Comparison of ENCODE assay signal across 21 mouse cellular contexts in genomic region chr2:167329478-167330262, GRCm38 (mm10). TPM values are rescaled to one million over a fixed set of nuclear protein-coding genes. Genes with fewer than 3 reads are reported as not detected.
DNase-seq lines count a peak whose midpoint lies in the region; ATAC-seq and TF ChIP-seq lines count a peak whose summit lies in the region.
"Had no signal": no experiment of that assay in that cellular context is flagged by ENCODE, and none has a peak within 500 bp of the region (broad histone marks: within the 10 kb centered on the region; RNA-seq: fewer than 3 reads in every experiment).

No protein-coding gene starts in this region.

- no peak for TF ChIP-seq CTCF in cerebellum, adult 2 months (IDR thresholded peaks at IDR 0.05; ENCODE audit: borderline replicate concordance, insufficient read depth, low read depth, low read length)
- no peak for TF ChIP-seq CTCF in liver, adult 2 months (IDR thresholded peaks at IDR 0.05; ENCODE audit: low read depth, low read length)

- TF ChIP-seq POLR2A in cerebellum, adult 2 months (IDR thresholded peaks at IDR 0.05; ENCODE audit: borderline replicate concordance, insufficient read depth, low read length) = no peak
- no peak for TF ChIP-seq POLR2A in liver, adult 2 months (IDR thresholded peaks at IDR 0.05; ENCODE audit: extremely low read depth, insufficient read depth, low read length)

- peaks cover 61% of the 10 kb centered on the region for H3K4me1 ChIP-seq in cerebellum, adult 2 months (ENCODE audit: control insufficient read depth, insufficient read depth, low read length)
- H3K4me1 ChIP-seq in liver, adult 2 months (ENCODE audit: control insufficient read depth, insufficient read depth, low read length) = peaks cover 68% of the 10 kb centered on the region
- peaks cover 22% of the 10 kb centered on the region for H3K4me1 ChIP-seq in liver, embryonic 11.5 days (replicated peaks; ENCODE audit: control insufficient read depth, insufficient read depth, low read length)
- peaks cover 69% of the 10 kb centered on the region for H3K4me1 ChIP-seq in neural tube, embryonic 13.5 days (replicated peaks)
- H3K4me1 ChIP-seq in midbrain, embryonic 13.5 days (replicated peaks) = peaks cover 40% of the 10 kb centered on the region

- H3K27me3 ChIP-seq in cerebellum, adult 2 months (ENCODE audit: control insufficient read depth, insufficient read depth, low read length) = no peaks in the 10 kb centered on the region
- H3K27me3 ChIP-seq in liver, adult 2 months (ENCODE audit: control insufficient read depth, insufficient read depth, low read length) = no peaks in the 10 kb centered on the region
- H3K27me3 ChIP-seq in liver, embryonic 11.5 days (replicated peaks; ENCODE audit: control insufficient read depth, insufficient read depth, low read length) = no peaks in the 10 kb centered on the region
- H3K27me3 ChIP-seq in neural tube, embryonic 13.5 days = no peaks in the 10 kb centered on the region
- no peaks in the 10 kb centered on the region for H3K27me3 ChIP-seq in midbrain, embryonic 13.5 days
- H3K27me3 ChIP-seq: embryonic facial prominence, embryonic 13.5 days; forebrain, embryonic 13.5 days; hindbrain, embryonic 13.5 days; liver, embryonic 15.5 days; lung, embryonic 15.5 days had no signal

- H3K4me3 ChIP-seq in cerebellum, adult 2 months (replicated peaks; ENCODE audit: insufficient read depth, low read depth, low read length) = no peak overlapping the region
- H3K4me3 ChIP-seq in liver, adult 2 months (ENCODE audit: insufficient read depth, low read depth, low read length) = no peak overlapping the region
- no peak overlapping the region for H3K4me3 ChIP-seq in liver, embryonic 11.5 days (ENCODE audit: low read depth, low read length)
- H3K4me3 ChIP-seq in neural tube, embryonic 13.5 days = no peak overlapping the region
- H3K4me3 ChIP-seq in midbrain, embryonic 13.5 days (replicated peaks) = no peak overlapping the region
- H3K4me3 ChIP-seq: embryonic facial prominence, embryonic 13.5 days; erythroblast, embryonic 14.5 days; forebrain, embryonic 13.5 days; hindbrain, embryonic 13.5 days; liver, embryonic 15.5 days; lung, embryonic 15.5 days; megakaryocyte, embryonic 14.5 days had no signal

- ATAC-seq in cerebellum, adult (ENCODE audit: insufficient number of reproducible peaks, low FRiP score, low TSS enrichment) = no peak
- no peak for ATAC-seq in liver, embryonic 11.5 days (replicated peaks; ENCODE audit: low FRiP score)
- no peak for ATAC-seq in neural tube, embryonic 13.5 days (ENCODE audit: low read depth)
- no peak for ATAC-seq in midbrain, embryonic 13.5 days
- ATAC-seq: forebrain, embryonic 13.5 days; midbrain, embryonic 16.5 days had no signal

- no peaks in the 10 kb centered on the region for H3K36me3 ChIP-seq in liver, adult 2 months (ENCODE audit: control insufficient read depth, insufficient read depth, low read length)
- H3K36me3 ChIP-seq in liver, embryonic 11.5 days (ENCODE audit: control insufficient read depth, insufficient read depth, low read length) = no peaks in the 10 kb centered on the region
- H3K36me3 ChIP-seq in neural tube, embryonic 13.5 days = no peaks in the 10 kb centered on the region
- no peaks in the 10 kb centered on the region for H3K36me3 ChIP-seq in midbrain, embryonic 13.5 days
- H3K36me3 ChIP-seq: embryonic facial prominence, embryonic 13.5 days; hindbrain, embryonic 13.5 days; liver, embryonic 15.5 days; lung, embryonic 15.5 days had no signal

- 87% methylated on average over 9 of the region's 9 CpGs for WGBS in cerebellum, adult 2 months
- 67% methylated on average over 9 of the region's 9 CpGs for WGBS in liver, adult 2 months
- 89% methylated on average over 9 of the region's 9 CpGs for WGBS in liver, embryonic 11.5 days
- WGBS in neural tube, embryonic 13.5 days = 91% methylated on average over 9 of the region's 9 CpGs
- WGBS in midbrain, embryonic 13.5 days = 96% methylated on average over 9 of the region's 9 CpGs

- no peaks in the 10 kb centered on the region for H3K9me3 ChIP-seq in liver, embryonic 11.5 days (ENCODE audit: control insufficient read depth, low read length)
- no peaks in the 10 kb centered on the region for H3K9me3 ChIP-seq in neural tube, embryonic 13.5 days
- H3K9me3 ChIP-seq in midbrain, embryonic 13.5 days = no peaks in the 10 kb centered on the region
- H3K9me3 ChIP-seq: embryonic facial prominence, embryonic 13.5 days; forebrain, embryonic 13.5 days; hindbrain, embryonic 13.5 days; liver, embryonic 15.5 days; lung, embryonic 15.5 days; megakaryocyte, embryonic 14.5 days had no signal

- H3K9ac ChIP-seq in liver, adult 2 months (ENCODE audit: low read depth, low read length) = no peak overlapping the region
- no peak overlapping the region for H3K9ac ChIP-seq in liver, embryonic 11.5 days (ENCODE audit: low read depth, low read length)
- H3K9ac ChIP-seq in neural tube, embryonic 13.5 days = peak overlapping the region; percentile 13; the same call in 1 of the 2 replicates
- H3K9ac ChIP-seq in midbrain, embryonic 13.5 days (replicated peaks) = no peak overlapping the region
- H3K9ac ChIP-seq: embryonic facial prominence, embryonic 13.5 days; forebrain, embryonic 13.5 days; hindbrain, embryonic 13.5 days; liver, embryonic 15.5 days; lung, embryonic 15.5 days had no signal

- no peak for DNase-seq in cerebellum, adult 2 months
- DNase-seq in liver, adult 2 months (ENCODE audit: extremely low read depth, low read depth, low spot score) = peak; percentile 89
- DNase-seq in liver, embryonic 11.5 days (ENCODE audit: low spot score) = no peak
- DNase-seq in adipocyte (ENCODE audit: low spot score) (peak; percentile 40), MN1 (ENCODE audit: low spot score) (no peak)
- DNase-seq: adrenal gland, postnatal 36 days; kidney, adult 8-10 months; kidney, postnatal 10 days; lung, postnatal 36 days; thymus, postnatal 25 days had no signal

- H3K27ac ChIP-seq in cerebellum, adult 2 months (ENCODE audit: insufficient read depth, low read length) = peak overlapping the region; percentile 41
- peak overlapping the region; percentile 79 for H3K27ac ChIP-seq in liver, adult 2 months (replicated peaks; ENCODE audit: insufficient read depth, low read depth, low read length)
- no peak overlapping the region for H3K27ac ChIP-seq in liver, embryonic 11.5 days (ENCODE audit: low read depth, low read length)
- H3K27ac ChIP-seq in neural tube, embryonic 13.5 days (replicated peaks) = no peak overlapping the region; the same call in 1 of the 2 replicates
- H3K27ac ChIP-seq in midbrain, embryonic 13.5 days = no peak overlapping the region
- H3K27ac ChIP-seq: embryonic facial prominence, embryonic 13.5 days; forebrain, embryonic 13.5 days; liver, embryonic 15.5 days; lung, embryonic 15.5 days had no signal

- H3K4me2 ChIP-seq in liver, embryonic 11.5 days = no peak overlapping the region
- H3K4me2 ChIP-seq in neural tube, embryonic 13.5 days = no peak overlapping the region
- no peak overlapping the region for H3K4me2 ChIP-seq in midbrain, embryonic 13.5 days (replicated peaks)
- H3K4me2 ChIP-seq: embryonic facial prominence, embryonic 13.5 days; forebrain, embryonic 13.5 days; hindbrain, embryonic 13.5 days; liver, embryonic 15.5 days; lung, embryonic 15.5 days had no signal

- H3K79me2 ChIP-seq in liver, adult 2 months (ENCODE audit: control insufficient read depth, insufficient read depth, low read length) = peaks cover 54% of the 10 kb centered on the region

RNA-seq across cellular contexts. Expression of gene B4galt5, which starts 19.3 kb away (rescaled TPM):
- polyA plus RNA-seq in cerebellum, adult 2 months (2012; rRNA removed) = 53.5 and 59.4 TPM in 2 replicates
- total RNA-seq in liver, adult 2 months (2014; rRNA removed) = 8.1 and 17.7 TPM in 2 replicates
- polyA plus RNA-seq in liver, adult 2 months (2012; rRNA removed) = 14.9 and 15.7 TPM in 2 replicates
- polyA plus RNA-seq in liver, embryonic 11.5 days (2014; fragmentation: Nextera tagmentation; extraction: Ambion mirVana) = 8.0 and 11.8 TPM in 2 replicates
- 21.6 and 22.2 TPM in 2 replicates for polyA plus RNA-seq in neural tube, embryonic 13.5 days (2015; fragmentation: Nextera tagmentation; extraction: Ambion mirVana)
- polyA plus RNA-seq in midbrain, embryonic 13.5 days (2015; fragmentation: Nextera tagmentation; extraction: Ambion mirVana) = 10.6 and 11.2 TPM in 2 replicates

Comparison
In these comparisons a context has a peak if more than half of its experiments do, and no peak if none do; other contexts are left out.
1. DNase-seq: peak in liver, adult 2 months (single experiment) and adipocyte (single experiment); none in cerebellum, adult 2 months (0 of 2), liver, embryonic 11.5 days (single experiment) and MN1 (single experiment).
2. H3K27ac ChIP-seq: peak in cerebellum, adult 2 months (single experiment) and liver, adult 2 months (single experiment); none in liver, embryonic 11.5 days (single experiment), neural tube, embryonic 13.5 days (single experiment) and midbrain, embryonic 13.5 days (single experiment).